Comparison of ENCODE assay signal across 18 mouse cellular contexts in the genomic region with DNA sequence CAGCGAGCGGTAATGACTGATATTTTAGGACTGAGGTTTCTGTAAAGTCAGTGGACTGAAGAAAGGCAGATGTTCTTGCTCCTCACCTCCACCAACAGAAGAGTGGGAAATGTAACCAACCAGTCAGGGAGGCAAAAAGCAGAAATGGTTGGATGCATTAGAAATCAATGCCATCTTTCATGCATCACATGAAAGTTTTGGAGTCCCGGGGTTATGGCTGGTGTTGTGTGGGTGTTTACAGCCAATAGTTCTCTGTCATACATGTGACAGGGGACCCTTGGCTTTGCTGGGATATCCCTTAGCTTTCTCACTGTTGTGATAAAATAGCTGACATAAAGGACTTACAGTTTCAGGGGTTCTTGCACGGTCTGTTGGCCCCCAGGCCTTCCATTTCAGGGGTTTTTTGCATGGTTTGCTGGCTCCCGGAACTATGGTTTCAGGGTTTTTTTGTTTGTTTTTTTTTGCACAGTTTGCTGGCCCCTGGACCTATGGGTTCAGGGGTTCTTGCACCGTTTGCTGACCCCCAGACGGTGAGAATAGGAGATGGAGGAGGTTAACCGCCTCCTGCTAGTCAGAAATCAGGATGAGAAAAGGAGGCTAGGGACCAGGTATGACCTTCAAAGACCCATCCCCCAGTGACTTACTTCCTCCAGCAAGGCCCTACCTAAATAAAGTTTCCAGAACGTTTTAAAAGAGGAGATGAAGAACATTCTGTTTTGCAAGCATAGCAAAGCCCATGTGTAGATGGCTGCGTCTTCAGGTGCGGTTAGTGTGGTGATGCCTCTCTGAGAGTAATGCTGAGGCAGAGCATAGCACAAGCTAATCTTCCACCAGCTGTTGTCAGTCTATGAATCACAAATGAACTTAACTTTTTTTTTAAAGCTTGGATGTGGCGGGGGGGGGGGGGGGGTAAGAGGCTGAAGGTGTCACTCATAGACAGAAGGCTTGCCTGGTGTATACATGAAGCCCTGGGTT. TPM values are rescaled to one million over a fixed set of nuclear protein-coding genes. Genes with fewer than 3 reads are reported as not detected.
DNase-seq lines count a peak whose midpoint lies in the region; ATAC-seq lines count a peak whose summit lies in the region.
"Had no signal": no experiment of that assay in that cellular context is flagged by ENCODE, and none has a peak within 500 bp of the region (broad histone marks: within the 10 kb centered on the region; RNA-seq: fewer than 3 reads in every experiment).

No protein-coding gene starts in this region.

- no peaks in the 10 kb centered on the region; the same call in 1 of the 2 replicates for H3K36me3 ChIP-seq in forebrain, embryonic 11.5 days (ENCODE audit: control insufficient read depth, insufficient read depth, low read length)
- H3K36me3 ChIP-seq: hindbrain, embryonic 13.5 days; limb, embryonic 13.5 days; midbrain, embryonic 12.5 days had no signal

- WGBS in forebrain, embryonic 11.5 days = 88% methylated on average over 12 of the region's 12 CpGs

- H3K9ac ChIP-seq in forebrain, embryonic 11.5 days (ENCODE audit: low read length) = no peak overlapping the region
- H3K9ac ChIP-seq: hindbrain, embryonic 13.5 days; limb, embryonic 13.5 days; lung, embryonic 14.5 days; midbrain, embryonic 12.5 days had no signal

- H3K4me1 ChIP-seq in forebrain, embryonic 11.5 days (replicated peaks; ENCODE audit: control insufficient read depth, insufficient read depth, low read length) = no peaks in the 10 kb centered on the region
- H3K4me1 ChIP-seq: midbrain, embryonic 12.5 days had no signal

- ATAC-seq in forebrain, embryonic 11.5 days (replicated peaks; ENCODE audit: low FRiP score) = no peak

- H3K4me2 ChIP-seq in forebrain, embryonic 11.5 days (ENCODE audit: low read depth, low read length, severe bottlenecking) = no peak overlapping the region
- H3K4me2 ChIP-seq: hindbrain, embryonic 13.5 days; limb, embryonic 13.5 days; lung, embryonic 14.5 days; midbrain, embryonic 12.5 days had no signal

- H3K9me3 ChIP-seq in forebrain, embryonic 11.5 days (ENCODE audit: control insufficient read depth, low read length) = no peaks in the 10 kb centered on the region
- H3K9me3 ChIP-seq: hindbrain, embryonic 13.5 days had no signal

- no peaks in the 10 kb centered on the region for H3K27me3 ChIP-seq in forebrain, embryonic 11.5 days (ENCODE audit: control insufficient read depth, insufficient read depth, low read length)
- H3K27me3 ChIP-seq: hindbrain, embryonic 13.5 days; limb, embryonic 13.5 days; midbrain, embryonic 12.5 days had no signal

- H3K4me3 ChIP-seq in forebrain, embryonic 11.5 days (ENCODE audit: low read depth, low read length) = no peak overlapping the region
- H3K4me3 ChIP-seq: hindbrain, embryonic 13.5 days; limb, embryonic 13.5 days; midbrain, embryonic 12.5 days had no signal

- DNase-seq in spleen, postnatal 36 days (ENCODE audit: low spot score in 2 of 2) = peak; percentile 62
- no peak for DNase-seq in spleen, postnatal 14 days (ENCODE audit: low spot score in 2 of 2)
- DNase-seq in CD8-positive naive resting alpha-beta T cell, adult 2 months (ENCODE audit: low read depth in 2 of 2, low spot score in 2 of 2) = peak; percentile 71 to 76
- peak; percentile 79 for DNase-seq in induced T-regulatory cell, adult 2 months (ENCODE audit: low read depth)
- peak; percentile 39 for DNase-seq in thymus, postnatal 14 days
- DNase-seq in forebrain, embryonic 11.5 days (ENCODE audit: low spot score) = no peak
- no peak for DNase-seq in right cerebral cortex, postnatal 14 days
- no peak for DNase-seq in cerebellum, adult 11-12 months
- DNase-seq: cerebellum, postnatal 10 days; gastrocnemius, postnatal 25 days; heart, postnatal 14 days; kidney, adult 2 months; kidney, postnatal 36 days; layer of hippocampus, adult 9-11 months; lung, embryonic 14.5 days had no signal

- H3K27ac ChIP-seq in forebrain, embryonic 11.5 days (ENCODE audit: low read depth, low read length) = no peak overlapping the region
- H3K27ac ChIP-seq: hindbrain, embryonic 13.5 days; limb, embryonic 13.5 days; midbrain, embryonic 12.5 days had no signal

RNA-seq across cellular contexts. Expression of gene Pitpnc1, which starts 27.1 kb away (rescaled TPM):
- 34.2 and 35.7 TPM in 2 replicates for polyA plus RNA-seq in forebrain, embryonic 11.5 days (2014; fragmentation: Nextera tagmentation; extraction: Ambion mirVana)

RNA-seq across cellular contexts. Expression of gene Psmd12, which starts 35.9 kb away (rescaled TPM):
- 213 and 218 TPM in 2 replicates for polyA plus RNA-seq in forebrain, embryonic 11.5 days (2014; fragmentation: Nextera tagmentation; extraction: Ambion mirVana)

Comparison
In these comparisons a context has a peak if more than half of its experiments do, and no peak if none do; other contexts are left out.
1. DNase-seq: peak in spleen, postnatal 36 days (2 of 2), CD8-positive naive resting alpha-beta T cell, adult 2 months (2 of 2), induced T-regulatory cell, adult 2 months (single experiment) and thymus, postnatal 14 days (single experiment); none in spleen, postnatal 14 days (0 of 2), forebrain, embryonic 11.5 days (single experiment), right cerebral cortex, postnatal 14 days (single experiment) and cerebellum, adult 11-12 months (single experiment).